Mouse (Mus musculus): Measurements from ENCODE around the gene Spire2.

DNA sequence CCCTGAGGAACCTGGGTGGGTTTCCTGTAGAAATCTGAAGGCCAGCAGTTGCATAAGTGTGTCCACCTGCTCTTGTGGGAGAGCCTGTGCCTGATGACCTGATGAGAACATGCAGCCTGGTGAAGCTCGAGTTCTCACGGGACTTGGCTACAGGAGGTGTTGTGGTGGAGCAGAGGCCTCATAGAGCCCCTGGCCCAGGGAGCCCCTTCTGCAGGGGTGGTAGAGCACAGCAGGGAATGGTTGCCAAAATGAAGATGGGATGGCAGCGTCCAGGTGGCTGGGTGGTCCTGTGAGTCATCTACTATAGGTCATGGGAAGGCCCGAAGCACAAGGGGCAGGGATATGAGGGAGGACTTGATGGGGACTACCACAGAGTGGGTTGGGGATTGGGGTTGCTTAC lies 49.2 kb downstream of the Spire2 start:
- no peak for TF ChIP-seq CTCF (IDR thresholded peaks at IDR 0.05; ENCODE audit: insufficient read depth, low read depth, low read length)
- 0 out of 2 replicates have a peak, but pooled peaks have one; percentile 12 for TF ChIP-seq POLR2A (IDR thresholded peaks at IDR 0.05; ENCODE audit: insufficient read depth, low read depth, low read length)

All from olfactory bulb, adult 2 months (tissue).